Mouse (Mus musculus): ENCODE results near the gene Olfr959.

DNA sequence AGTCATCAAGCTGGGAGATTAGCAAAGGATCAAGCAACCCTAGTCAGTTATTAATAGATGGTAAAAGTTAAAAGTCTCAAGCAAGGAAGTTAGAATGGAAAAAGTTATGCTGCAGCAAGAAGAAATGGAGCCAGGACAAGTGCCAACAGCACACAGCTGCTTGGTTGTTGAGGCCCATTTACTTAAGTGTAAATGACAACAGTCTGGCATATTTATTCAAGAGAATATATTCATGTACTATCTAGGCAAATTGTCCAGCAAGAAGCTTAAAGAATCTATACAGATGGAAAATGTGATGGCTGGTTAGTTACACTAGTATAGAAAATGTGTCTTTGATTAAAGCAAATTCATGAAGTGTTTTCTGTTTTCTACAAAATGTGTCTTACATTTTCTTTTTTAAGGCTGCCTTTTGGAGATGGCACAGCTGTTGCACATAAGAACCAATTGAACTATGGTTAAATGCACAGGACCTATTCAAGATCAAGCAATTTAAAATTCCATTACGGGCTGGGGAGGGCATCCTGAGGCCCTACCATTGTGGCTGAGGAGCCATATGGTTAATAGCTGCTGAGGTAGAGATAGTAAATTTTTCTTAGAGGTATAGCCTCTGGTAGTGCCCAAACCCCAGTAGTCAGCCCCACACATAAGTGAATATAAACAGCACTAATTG lies 51.6 kb downstream of the Olfr959 start:
- TF ChIP-seq CTCF (IDR thresholded peaks at IDR 0.05 in 2 of 3, conservative IDR thresholded peaks at IDR 0.05 in 1 of 3; ENCODE audit: control insufficient read depth in 1 of 3, insufficient read depth in 1 of 3, low read depth in 2 of 3, low read length in 3 of 3, poor library complexity in 1 of 3, severe bottlenecking in 1 of 3) (no peak), KAT2A (conservative IDR thresholded peaks at IDR 0.05; ENCODE audit: low read depth, low read length) (no peak), ZKSCAN1 (IDR thresholded peaks at IDR 0.05; ENCODE audit: low read depth, low read length) (no peak), POLR2A (IDR thresholded peaks at IDR 0.05; ENCODE audit: control insufficient read depth in 1 of 2, insufficient read depth in 1 of 2, low read depth in 1 of 2, low read length in 2 of 2, poor library complexity in 1 of 2) (no peak), MAFK (IDR thresholded peaks at IDR 0.05; ENCODE audit: borderline replicate concordance, low read depth, low read length) (no peak), SIN3A (IDR thresholded peaks at IDR 0.05; ENCODE audit: low read length) (no peak), TCF12 (IDR thresholded peaks at IDR 0.05; ENCODE audit: low read depth, low read length) (no peak), MXI1 (IDR thresholded peaks at IDR 0.05; ENCODE audit: low read depth, low read length) (no peak)

Data from MEL (cell line).